Mouse (Mus musculus): ENCODE measurements around the gene Il21.

GRCm38 (mm10) chr3:37181041-37181440 is 51.4 kb downstream of the Il21 start:
- no peak for TF ChIP-seq POLR2A (IDR thresholded peaks at IDR 0.05; ENCODE audit: extremely low read depth, insufficient read depth, low read length)
- no peak for TF ChIP-seq CTCF (IDR thresholded peaks at IDR 0.05; ENCODE audit: extremely low read depth, insufficient read depth, low read length)

Data from cortical plate, adult 2 months (tissue).